Mouse (Mus musculus): ENCODE results near the gene Mprip. TPM values are rescaled to one million over a fixed set of nuclear protein-coding genes. Genes with fewer than 3 reads are reported as not detected.

Mprip gene
- polyA plus RNA-seq, 1 experiment: 126 TPM

GRCm38 (mm10) chr11:59811211-59811610, 150.1 kb downstream of the Mprip start:
- no peak for TF ChIP-seq POLR2A (IDR thresholded peaks at IDR 0.05; ENCODE audit: extremely low read depth, insufficient read depth, low read length)
- Histone ChIP-seq H3K4me1 (ENCODE audit: control insufficient read depth, insufficient read depth, low read length) (peaks cover 8% of the 10 kb centered on the region), H3K4me3 (ENCODE audit: insufficient read depth, low read length) (no peak overlapping the region), H3K27ac (ENCODE audit: insufficient read depth, low read length) (no peak overlapping the region)

- H3K4me1 ChIP-seq (ENCODE audit: control insufficient read depth, insufficient read depth, low read length): peaks cover 3% of the 10 kb centered on the region; the same call in 1 of the 2 replicates
- TF ChIP-seq POLR2A (IDR thresholded peaks at IDR 0.05; ENCODE audit: extremely low read depth, insufficient read depth, low read length) (no peak), CTCF (IDR thresholded peaks at IDR 0.05; ENCODE audit: extremely low read depth, insufficient read depth, low read length) (no peak)
- H3K4me3 ChIP-seq (ENCODE audit: insufficient read depth, low read length): no peak overlapping the region
- no peak overlapping the region for H3K27ac ChIP-seq (ENCODE audit: insufficient read depth, low read length)
Measured at GRCm38 (mm10) chr11:59813276-59813675, 152.2 kb downstream of the Mprip start.

DNA sequence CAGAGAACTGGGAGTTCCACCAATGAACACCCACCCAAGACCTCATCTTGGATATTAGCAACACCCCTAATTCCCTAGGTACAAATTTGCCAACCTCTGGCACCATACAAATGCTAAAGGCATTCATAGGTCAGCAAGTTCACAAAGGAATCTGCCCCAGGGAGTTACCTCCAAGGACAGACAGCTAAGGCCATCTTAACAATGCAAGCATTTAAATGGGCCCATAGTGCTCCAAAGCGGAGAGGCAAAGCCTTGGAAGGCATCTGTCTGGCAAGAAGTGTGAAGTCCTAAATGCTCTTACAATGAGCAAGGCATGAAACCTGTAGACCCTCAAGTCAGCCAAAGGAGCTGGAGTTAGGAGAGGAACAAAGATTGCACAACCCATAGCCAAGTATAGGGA, 153.2 kb downstream of the Mprip start:
- TF ChIP-seq POLR2A (IDR thresholded peaks at IDR 0.05; ENCODE audit: extremely low read depth, insufficient read depth, low read length) (no peak), CTCF (IDR thresholded peaks at IDR 0.05; ENCODE audit: extremely low read depth, insufficient read depth, low read length) (no peak)
- Histone ChIP-seq H3K4me3 (ENCODE audit: insufficient read depth, low read length) (no peak overlapping the region), H3K27ac (ENCODE audit: insufficient read depth, low read length) (no peak overlapping the region), H3K4me1 (ENCODE audit: control insufficient read depth, insufficient read depth, low read length) (no peaks in the 10 kb centered on the region)

GRCm38 (mm10) chr11:59814936-59815335, 153.8 kb downstream of the Mprip start:
- no peak overlapping the region for H3K4me3 ChIP-seq (ENCODE audit: insufficient read depth, low read length)
- no peaks in the 10 kb centered on the region for H3K4me1 ChIP-seq (ENCODE audit: control insufficient read depth, insufficient read depth, low read length)
- no peak for TF ChIP-seq POLR2A (IDR thresholded peaks at IDR 0.05; ENCODE audit: extremely low read depth, insufficient read depth, low read length)
- no peak for TF ChIP-seq CTCF (IDR thresholded peaks at IDR 0.05; ENCODE audit: extremely low read depth, insufficient read depth, low read length)
- no peak overlapping the region for H3K27ac ChIP-seq (ENCODE audit: insufficient read depth, low read length)

DNA sequence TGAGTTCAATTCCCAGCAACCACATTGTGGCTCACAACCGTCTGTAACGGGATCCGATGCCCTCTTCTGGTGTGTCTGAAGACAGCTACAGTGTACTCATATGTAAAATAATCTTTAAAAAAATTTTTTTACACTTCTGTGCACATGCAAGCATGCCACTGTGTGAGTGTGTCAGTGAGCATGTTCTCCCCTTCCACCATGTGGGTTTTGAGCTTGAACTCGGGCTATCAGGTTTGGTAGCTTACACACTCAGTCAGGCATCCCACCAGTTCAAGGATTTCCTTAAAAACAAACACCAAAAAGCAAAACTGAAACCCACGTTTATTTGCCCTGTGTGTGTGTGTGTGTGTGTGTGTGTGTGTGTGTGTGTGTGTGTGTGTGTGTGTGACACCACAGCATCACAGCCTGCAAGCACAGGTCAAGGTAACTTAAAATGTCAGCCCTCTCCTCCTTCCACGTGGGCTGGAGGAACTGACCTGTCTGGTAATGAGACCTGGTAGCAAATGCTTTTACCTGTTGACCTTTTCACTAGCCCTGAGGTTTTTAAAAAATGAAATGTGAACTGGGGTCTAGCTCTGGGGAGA, 154.5 kb downstream of the Mprip start:
- H3K27ac ChIP-seq (ENCODE audit: insufficient read depth, low read length): no peak overlapping the region
- H3K4me1 ChIP-seq (ENCODE audit: control insufficient read depth, insufficient read depth, low read length): no peaks in the 10 kb centered on the region
- TF ChIP-seq CTCF (IDR thresholded peaks at IDR 0.05; ENCODE audit: extremely low read depth, insufficient read depth, low read length) (no peak), POLR2A (IDR thresholded peaks at IDR 0.05; ENCODE audit: extremely low read depth, insufficient read depth, low read length) (no peak)
- H3K4me3 ChIP-seq (ENCODE audit: insufficient read depth, low read length): no peak overlapping the region

GRCm38 (mm10) chr11:59817916-59818315, 156.8 kb downstream of the Mprip start:
- H3K4me1 ChIP-seq (ENCODE audit: control insufficient read depth, insufficient read depth, low read length): no peaks in the 10 kb centered on the region
- H3K4me3 ChIP-seq (ENCODE audit: insufficient read depth, low read length): no peak overlapping the region
- no peak overlapping the region for H3K27ac ChIP-seq (ENCODE audit: insufficient read depth, low read length)
- TF ChIP-seq POLR2A (IDR thresholded peaks at IDR 0.05; ENCODE audit: extremely low read depth, insufficient read depth, low read length) (no peak), CTCF (IDR thresholded peaks at IDR 0.05; ENCODE audit: extremely low read depth, insufficient read depth, low read length) (no peak)

GRCm38 (mm10) chr11:59821625-59822024, 160.5 kb downstream of the Mprip start:
- Histone ChIP-seq H3K4me1 (ENCODE audit: control insufficient read depth, insufficient read depth, low read length) (no peaks in the 10 kb centered on the region), H3K27ac (ENCODE audit: insufficient read depth, low read length) (no peak overlapping the region)
- TF ChIP-seq POLR2A (IDR thresholded peaks at IDR 0.05; ENCODE audit: extremely low read depth, insufficient read depth, low read length) (no peak), CTCF (IDR thresholded peaks at IDR 0.05; ENCODE audit: extremely low read depth, insufficient read depth, low read length) (no peak)

More at GRCm38 (mm10) chr11:59821625-59822024, 160.5 kb downstream of the Mprip start:
- H3K4me3 ChIP-seq (ENCODE audit: insufficient read depth, low read length): no peak overlapping the region

Other genes with a start within 250 kb of the Mprip start
- 15.7 and 16.1 TPM in 2 replicates for gene Jmjd4, start 211.3 kb upstream of the Mprip start, polyA plus RNA-seq (2012; rRNA removed)
- 467 and 482 TPM in 2 replicates for gene Snap47, start 210.1 kb upstream of the Mprip start, polyA plus RNA-seq (2012; rRNA removed)
- gene Zfp867, start 188.8 kb upstream of the Mprip start, polyA plus RNA-seq (2012; rRNA removed): 2.9 and 3.8 TPM in 2 replicates
- 7.2 and 7.4 TPM in 2 replicates for gene Zkscan17, start 134.6 kb upstream of the Mprip start, polyA plus RNA-seq (2012; rRNA removed)
- 0.86 and 1.3 TPM in 2 replicates for gene Nlrp3, start 119.7 kb upstream of the Mprip start, polyA plus RNA-seq (2012; rRNA removed)
- not detected in 2 replicates for gene Olfr222, start 85.1 kb upstream of the Mprip start, polyA plus RNA-seq (2012; rRNA removed)
- gene Olfr223, start 68.0 kb upstream of the Mprip start, polyA plus RNA-seq (2012; rRNA removed): not detected in 2 replicates
- gene Pld6, start 126.3 kb downstream of the Mprip start, polyA plus RNA-seq (2012; rRNA removed): 1.9 and 2.0 TPM in 2 replicates
- gene Flcn, start 148.7 kb downstream of the Mprip start, polyA plus RNA-seq (2012; rRNA removed): 51.4 and 51.6 TPM in 2 replicates
- 72.5 and 73.2 TPM in 2 replicates for gene Nt5m, start 178.1 kb downstream of the Mprip start, polyA plus RNA-seq (2012; rRNA removed)
- gene Cops3, start 178.5 kb downstream of the Mprip start, polyA plus RNA-seq (2012; rRNA removed): 47.3 and 48.1 TPM in 2 replicates